Mouse (Mus musculus) ES-E14 (cell line): Measurements from ENCODE around the gene Serp1.

Experiments used
- CHD2 ChIP-seq: IDR thresholded peaks from 2 replicates; pipeline ENCODE4 v1.6.1; 2014; ENCODE audit warnings: mild to moderate bottlenecking, low read depth, low read length, inconsistent platforms
- MAFK ChIP-seq: IDR thresholded peaks from 2 replicates; pipeline ENCODE4 v1.6.1; 2014; ENCODE audit warnings: mild to moderate bottlenecking, low read depth, low read length, inconsistent platforms; ENCODE audit not compliant: insufficient read depth
- ZNF384 ChIP-seq: IDR thresholded peaks from 2 replicates; pipeline ENCODE4 v1.6.1; 2012; ENCODE audit warnings: low read depth, low read length, inconsistent platforms

DNA sequence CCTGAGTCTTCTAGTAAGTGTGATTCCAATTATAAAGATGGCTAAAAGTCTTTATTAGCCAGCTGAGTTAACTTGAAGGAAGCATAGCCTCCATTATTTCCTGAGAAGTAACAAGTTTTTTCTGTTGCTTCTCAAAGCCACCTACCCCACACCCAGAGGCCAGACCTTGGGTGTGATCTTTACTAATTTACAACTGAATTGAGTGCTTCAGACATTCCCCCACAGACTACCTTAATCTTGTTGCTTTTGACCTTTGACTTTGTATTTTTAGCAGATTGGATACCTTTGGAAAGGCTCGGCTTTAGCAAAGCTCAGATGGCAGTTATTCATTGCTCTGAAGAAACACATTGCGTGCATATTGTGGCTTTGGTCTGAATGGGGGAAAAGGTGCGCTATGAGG is 45.1 kb upstream of the Serp1 start:
- TF ChIP-seq MAFK (no peak), CHD2 (no peak), ZNF384 (no peak)
